Mouse (Mus musculus) naive thymus-derived CD4-positive, alpha-beta T cell, adult 5 months (primary cell): Measurements from ENCODE around the gene Olfr346. TPM values are rescaled to one million over a fixed set of nuclear protein-coding genes. Genes with fewer than 3 reads are reported as not detected.

Experiments used
- polyA plus RNA-seq: library from polyadenylated mRNA; unstranded; fragments of 100-300 nt; shearing (Covaris generic); gene quantifications from one replicate; pipeline ENCODE4 v1.2.1, GENCODE M21; 2017

Gene Olfr346
- not detected for polyA plus RNA-seq

GRCm38 (mm10) chr2:36685488-36685887 lies at the start of gene Olfr346:
Olfr346 (plus strand) TSS chr2:36685788.

GRCm38 (mm10) chr2:36639741-36640140 lies 45.8 kb upstream of the Olfr346 start, which contains the start of gene Olfr345:
Olfr345 (plus strand) TSS chr2:36640041.

GRCm38 (mm10) chr2:36731602-36732001 lies 46.0 kb downstream of the Olfr346 start, which contains the start of gene Olfr347:
Olfr347 (plus strand) TSS chr2:36731902.

Other genes starting within 250 kb of the Olfr346 start
- gene Olfr340, start 233.2 kb upstream of the Olfr346 start, polyA plus RNA-seq: not detected
- gene Olfr341, start 203.3 kb upstream of the Olfr346 start, polyA plus RNA-seq: 0.20 TPM
- gene Olfr342, start 160.8 kb upstream of the Olfr346 start, polyA plus RNA-seq: not detected
- not detected for gene Olfr344, start 119.1 kb upstream of the Olfr346 start, polyA plus RNA-seq
- not detected for gene Olfr345, start 45.7 kb upstream of the Olfr346 start, polyA plus RNA-seq
- not detected for gene Olfr347, start 46.1 kb downstream of the Olfr346 start, polyA plus RNA-seq
- gene Olfr348, start 98.5 kb downstream of the Olfr346 start, polyA plus RNA-seq: not detected
- 0.53 TPM for gene Olfr50, start 104.8 kb downstream of the Olfr346 start, polyA plus RNA-seq
- not detected for gene Olfr3, start 131.2 kb downstream of the Olfr346 start, polyA plus RNA-seq
- not detected for gene Olfr350, start 160.5 kb downstream of the Olfr346 start, polyA plus RNA-seq
- gene Olfr351, start 176.9 kb downstream of the Olfr346 start, polyA plus RNA-seq: not detected
- not detected for gene Olfr352, start 182.7 kb downstream of the Olfr346 start, polyA plus RNA-seq
- not detected for gene Olfr353, start 207.1 kb downstream of the Olfr346 start, polyA plus RNA-seq
- gene Olfr354, start 219.9 kb downstream of the Olfr346 start, polyA plus RNA-seq: 0.09 TPM
- gene Olfr355, start 243.1 kb downstream of the Olfr346 start, polyA plus RNA-seq: not detected